Mouse (Mus musculus): ENCODE measurements around the gene S100a16.

Gene S100a16

DNA sequence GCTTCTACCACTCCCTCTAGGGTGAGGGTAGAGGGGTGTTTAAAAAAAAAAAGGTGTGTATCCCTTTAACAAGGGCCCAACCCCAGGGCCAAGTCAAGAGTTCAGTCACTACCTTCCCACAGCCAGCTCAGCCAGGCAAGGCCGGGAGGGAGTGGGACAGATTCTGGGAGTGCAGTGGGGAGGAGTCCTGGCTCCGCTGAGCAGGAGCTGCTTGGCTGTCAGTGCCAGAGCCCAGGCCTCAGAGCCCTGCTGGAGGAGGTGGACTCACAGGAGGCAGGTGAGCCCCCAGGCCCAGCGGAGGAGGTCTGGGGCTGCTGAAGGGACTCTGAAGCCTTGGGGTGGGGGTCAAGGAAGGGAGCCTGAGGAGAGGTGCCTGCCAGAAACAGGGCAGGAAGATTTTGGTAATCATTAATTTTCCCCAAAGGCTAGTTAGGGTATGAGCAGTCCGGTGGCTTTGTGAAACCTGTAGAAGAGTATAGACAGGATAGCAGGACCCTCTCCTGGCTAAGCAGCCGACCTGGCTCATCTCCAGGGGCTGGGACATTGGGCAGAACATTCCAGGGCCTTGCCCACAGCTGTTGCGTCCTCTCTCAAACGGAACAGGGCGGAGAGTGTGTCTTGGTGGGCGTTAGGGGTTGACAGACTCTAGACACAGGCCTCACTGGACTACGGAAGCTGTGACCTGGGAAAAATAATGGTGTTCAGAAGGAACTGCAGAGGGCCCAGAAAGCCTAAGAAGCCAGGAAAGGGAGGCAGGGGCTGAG is at the start of gene S100a16:
S100a16 (plus strand) TSS at position 114 of the 764 bp plus-strand sequence.
- DNase-seq: peak; percentile 51

DNA sequence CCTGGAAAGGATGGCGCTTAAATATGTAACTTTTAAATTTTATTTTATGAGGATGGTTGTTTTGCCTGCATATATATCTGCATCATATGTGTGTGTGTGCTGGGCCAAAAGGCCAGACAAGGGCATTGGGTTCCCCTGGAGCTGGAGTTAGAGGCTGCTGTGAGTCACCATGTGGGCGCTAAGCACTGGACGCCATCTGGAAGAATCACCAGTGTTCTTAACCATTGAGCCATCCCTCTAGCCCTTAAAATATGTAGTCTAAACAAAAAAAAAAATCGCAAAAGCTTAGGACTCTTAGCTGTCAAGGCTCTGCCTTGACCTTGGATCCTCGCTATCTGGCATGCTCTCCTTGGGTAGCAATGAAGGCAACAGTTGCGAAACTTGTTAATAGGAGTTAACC is 48.5 kb upstream of the S100a16 start:
- no peak for DNase-seq

DNA sequence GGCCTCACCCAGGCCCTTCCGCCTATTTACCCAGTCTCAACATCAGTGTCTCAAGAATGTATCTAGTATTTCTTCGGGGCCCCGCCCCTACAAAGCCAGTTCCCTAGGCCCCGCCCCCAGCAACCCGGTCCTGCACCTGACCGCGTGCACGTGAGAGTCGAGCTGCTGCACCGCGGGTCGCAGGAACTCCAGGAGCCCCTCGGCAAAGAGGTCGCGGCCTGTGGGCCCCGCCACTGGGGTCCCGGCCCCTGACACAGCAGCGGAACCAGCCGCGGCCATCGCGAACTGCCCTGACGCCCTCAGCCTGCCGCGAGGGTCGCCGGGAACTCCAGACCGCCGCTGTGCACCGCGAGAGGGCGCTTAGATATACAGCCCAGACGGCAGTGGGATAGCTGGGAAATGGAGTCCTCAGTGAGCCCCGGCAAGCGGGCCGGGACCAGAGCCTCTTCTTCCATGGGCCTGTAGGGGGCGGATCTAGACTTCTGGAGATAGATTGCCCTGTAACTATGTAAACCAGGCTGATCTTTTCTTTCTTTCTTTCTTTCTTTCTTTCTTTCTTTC is 46.3 kb upstream of the S100a16 start, which contains the start of gene Snapin:
Snapin (minus strand) TSS at position 338 of the 561 bp plus-strand sequence.
- DNase-seq: peak; percentile 93

DNA sequence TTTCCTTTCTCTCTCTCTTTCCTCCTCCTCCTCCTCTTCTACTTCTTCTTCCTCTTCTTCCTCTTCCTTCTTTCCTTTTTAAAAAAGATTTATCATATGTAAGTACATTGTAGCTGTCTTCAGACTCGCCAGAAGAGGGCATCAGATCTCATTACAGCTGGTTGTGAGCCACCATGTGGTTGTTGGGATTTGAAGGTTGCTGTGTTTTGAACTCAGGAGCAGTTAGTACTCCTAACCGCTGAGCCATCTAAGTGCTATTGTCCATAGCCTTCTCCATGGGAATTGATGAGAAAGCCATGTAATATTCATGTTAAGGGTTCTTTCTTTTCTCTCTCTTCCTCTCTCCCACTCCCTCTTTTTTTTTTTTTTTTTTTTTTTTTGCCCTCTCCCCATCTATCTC is 45.7 kb upstream of the S100a16 start:
- DNase-seq: no peak

DNA sequence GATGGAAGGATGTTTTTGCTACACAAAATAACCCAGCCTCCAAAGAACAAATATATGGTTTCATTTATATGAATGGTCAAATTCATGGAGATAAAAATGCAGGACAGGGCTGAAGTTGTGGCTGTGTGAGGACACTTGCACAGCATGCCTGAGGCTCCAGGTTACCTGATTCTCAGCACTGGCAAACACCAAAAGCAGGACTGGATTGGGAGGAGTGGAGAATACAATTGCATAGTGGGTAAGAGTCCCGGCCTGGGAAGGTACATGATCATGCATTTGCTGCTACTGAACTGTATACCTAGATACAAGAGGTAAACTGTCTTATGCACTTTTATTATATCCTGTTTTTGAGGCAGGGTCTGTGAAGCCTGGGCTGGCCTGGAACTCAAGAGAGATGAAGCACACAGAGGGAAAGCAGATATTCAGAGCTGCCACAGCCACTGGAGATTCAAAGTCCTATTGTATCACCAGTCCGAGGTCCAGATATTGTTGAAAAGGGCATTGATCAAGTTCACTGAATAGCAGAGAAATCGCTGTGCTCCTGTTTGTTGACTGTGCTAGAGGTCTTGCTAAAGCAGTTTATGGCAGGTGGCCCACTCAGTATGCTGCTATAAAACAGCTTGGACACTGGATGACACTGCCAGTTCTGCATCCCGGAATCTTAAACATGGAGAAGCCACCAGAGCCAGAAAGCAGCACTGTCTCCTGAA is 43.1 kb upstream of the S100a16 start:
- DNase-seq: no peak

DNA sequence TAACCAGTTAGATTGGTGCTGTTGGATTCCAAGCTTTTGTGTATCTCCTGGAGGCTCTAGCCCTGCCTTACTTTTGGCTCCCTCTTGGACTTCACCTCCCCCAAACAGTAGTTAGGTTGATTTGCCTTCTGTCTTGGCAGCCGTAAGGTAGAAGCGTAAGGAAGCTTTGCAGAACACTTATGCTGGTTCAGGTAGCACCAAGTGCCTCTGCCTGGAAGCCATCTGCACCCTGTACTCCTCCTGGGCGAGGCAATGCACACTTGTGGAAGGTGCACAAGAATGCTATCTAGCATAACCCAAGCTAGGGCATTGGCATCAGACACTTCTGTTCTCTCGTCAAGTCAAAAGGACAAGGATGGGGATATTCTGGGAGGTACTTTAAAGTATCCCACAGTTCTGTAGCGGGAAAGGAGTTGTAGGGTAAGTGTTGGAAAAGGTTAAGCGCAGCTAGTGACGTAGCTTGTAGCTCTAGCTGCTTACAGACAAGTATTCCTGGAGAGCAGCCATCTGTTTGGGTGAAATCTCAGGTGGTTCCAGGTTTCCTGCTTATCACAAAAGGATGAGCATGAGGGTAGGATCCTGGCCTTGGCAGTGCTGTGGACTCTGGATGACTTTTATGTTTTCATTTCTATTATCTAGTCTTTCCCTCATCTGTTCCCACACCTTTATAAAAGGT is 41.1 kb upstream of the S100a16 start:
- DNase-seq: no peak

DNA sequence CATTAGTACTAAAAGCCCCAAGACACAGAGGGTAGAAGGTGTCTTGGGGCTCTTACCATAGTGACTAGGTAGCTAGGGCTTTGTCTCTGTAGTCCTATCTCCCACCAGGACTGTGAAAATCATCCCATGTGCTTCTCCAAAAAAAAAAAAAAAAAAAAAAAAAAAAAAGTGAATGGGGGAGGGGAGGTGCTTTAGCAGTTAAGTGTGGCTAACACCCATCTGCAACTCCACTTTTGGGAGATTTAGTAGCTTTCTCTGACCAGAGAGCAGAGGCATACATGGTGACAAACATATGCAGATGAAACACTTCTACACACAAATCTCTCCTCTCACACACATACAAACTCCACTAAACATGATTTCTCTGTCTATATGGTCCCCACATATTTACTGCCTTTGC is 39.5 kb upstream of the S100a16 start:
- no peak for DNase-seq

DNA sequence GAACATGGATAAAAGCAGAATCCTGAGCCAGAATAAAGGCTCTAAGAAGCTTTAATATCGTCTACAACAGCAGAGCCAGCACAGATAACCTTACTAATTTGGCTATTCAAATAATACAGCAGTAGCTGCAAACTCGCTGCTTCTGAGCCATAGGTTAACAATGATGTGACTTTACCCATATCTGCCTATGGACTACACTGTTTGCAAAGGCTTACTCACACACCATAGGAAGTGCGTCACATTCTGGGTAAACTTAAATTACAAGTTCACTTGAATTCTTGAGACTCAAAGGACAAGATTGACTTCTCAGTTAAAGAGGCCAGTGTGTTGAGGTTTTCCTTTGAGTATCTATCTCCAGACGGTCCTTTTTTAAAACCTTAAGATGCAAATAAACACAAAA is 33.6 kb upstream of the S100a16 start:
- DNase-seq: no peak

DNA sequence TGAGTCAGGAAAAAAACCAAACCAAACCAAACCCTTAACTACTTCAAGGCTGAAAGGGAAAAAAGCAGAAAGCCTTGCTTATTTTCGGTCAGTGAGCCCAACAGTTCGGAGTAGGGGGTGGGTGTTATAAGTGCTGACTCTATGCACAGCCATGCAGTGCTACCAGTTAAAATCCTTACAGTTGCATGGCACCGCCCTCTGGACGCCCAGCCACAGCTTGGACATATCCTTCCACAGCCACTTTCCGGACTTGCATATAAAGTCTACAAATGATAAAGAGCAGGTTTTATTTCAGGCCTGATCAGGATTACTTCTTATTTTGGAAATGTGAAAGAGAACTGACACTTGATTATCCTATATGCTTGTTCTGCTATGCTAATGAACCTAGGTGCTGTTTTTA is 31.8 kb upstream of the S100a16 start:
- no peak for DNase-seq

DNA sequence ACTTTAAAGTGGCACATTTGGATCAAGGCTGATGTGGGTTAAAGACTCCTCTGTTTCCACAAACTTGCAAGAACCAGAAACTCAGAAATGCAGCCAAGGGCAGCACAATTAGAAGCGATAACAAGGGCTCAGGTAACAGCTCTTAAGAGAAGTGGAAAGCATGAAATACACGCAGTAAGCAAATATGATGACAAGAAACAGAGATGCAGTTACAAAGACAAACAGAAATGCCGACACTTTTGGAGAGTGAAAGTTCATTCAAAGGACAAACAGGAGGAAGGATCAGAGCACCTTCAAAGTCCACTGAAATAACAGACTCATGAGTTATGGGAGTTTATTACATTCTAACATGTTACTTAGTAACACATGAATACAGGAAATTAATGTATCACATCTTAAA is 30.7 kb upstream of the S100a16 start:
- no peak for DNase-seq

DNA sequence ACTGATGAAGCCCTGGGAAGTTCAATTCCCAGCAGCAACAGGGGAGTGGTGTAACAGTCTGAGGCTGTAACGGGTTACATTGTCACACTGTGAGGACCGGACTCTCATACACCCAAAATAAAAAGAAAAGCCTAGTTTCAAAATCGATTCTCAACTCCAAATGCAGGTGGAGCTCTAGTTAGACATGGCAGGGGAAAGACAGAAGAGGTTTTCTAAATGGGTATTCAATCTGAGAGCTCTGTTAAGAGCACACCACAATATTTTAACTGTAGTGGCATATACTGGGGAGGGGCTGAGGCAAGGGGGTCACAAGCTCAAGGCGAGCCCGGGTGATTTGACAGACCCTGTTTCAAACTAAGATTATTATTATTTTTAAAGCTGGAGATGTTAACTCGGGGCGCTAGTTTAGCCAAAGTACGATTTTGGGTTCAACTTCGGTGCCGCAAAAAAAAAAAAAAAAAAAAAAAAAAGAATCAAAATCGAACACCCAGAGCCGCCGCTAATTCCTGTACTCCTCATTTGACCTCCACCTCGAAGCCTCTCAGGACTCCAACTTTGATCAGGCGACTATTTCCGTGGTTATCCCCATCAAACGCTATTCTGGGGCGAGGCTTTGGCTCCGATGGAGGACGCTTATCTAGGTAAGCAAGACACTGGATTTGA is 28.6 kb upstream of the S100a16 start:
- DNase-seq: no peak

DNA sequence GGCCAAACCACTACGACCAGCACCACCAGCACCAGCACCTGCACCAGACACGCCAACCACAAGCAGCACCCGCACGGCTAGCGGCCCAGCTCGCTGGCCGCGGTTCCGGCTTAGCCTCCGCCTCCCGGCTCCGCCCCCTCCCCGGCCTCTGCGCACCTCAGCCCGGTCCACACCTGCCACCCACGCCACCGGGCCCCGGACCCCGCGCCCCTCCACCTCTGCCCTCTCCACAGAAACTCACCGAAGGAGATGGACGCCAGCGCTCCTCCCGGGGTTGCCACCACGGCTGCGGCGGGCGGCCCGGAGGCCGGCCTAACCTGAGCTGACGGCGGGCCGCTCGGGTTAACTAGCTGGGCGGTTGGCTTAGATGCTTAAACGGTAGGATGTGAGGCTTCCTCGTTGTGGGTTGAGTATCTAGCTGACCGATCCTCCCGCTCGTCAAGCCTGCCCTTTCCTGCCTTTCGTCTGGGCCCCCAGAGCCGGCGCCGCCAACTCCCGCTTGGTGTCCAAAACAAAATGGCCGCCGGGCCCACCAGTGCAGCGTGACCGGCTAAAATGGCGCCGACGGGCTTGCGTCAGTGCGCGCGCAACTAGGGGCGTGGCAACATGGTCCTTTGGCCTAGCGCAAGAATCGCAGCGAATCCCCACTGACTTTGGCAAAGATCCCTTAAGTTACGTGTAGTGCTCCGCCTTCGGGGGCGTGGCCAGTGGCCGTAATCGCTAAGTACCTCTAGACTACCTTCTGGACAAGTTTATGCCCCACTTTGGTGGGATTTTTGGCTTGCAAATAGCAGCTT is 27.9 kb upstream of the S100a16 start, which contains the start of gene Chtop:
Chtop (minus strand) TSS at position 549 of the 797 bp plus-strand sequence.
- DNase-seq: peak; percentile 99

DNA sequence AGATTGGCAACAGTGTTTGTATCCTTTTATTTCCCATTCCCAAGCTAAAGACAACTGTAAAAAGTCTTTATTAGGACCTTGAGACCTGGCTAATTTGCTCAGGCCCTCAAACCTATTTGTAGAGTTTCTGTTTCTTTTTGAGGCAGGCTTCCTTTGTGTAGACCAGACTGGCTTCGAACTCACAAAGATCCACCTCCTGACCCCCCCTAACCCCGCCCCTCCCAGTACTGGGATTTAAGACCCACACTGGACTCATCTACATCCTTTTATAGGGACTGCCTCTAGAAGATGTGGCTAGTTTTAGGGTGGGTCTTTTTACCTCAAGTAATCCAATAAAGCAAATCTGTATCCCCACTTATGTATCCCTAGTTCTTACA is 27.3 kb upstream of the S100a16 start:
- no peak for DNase-seq

DNA sequence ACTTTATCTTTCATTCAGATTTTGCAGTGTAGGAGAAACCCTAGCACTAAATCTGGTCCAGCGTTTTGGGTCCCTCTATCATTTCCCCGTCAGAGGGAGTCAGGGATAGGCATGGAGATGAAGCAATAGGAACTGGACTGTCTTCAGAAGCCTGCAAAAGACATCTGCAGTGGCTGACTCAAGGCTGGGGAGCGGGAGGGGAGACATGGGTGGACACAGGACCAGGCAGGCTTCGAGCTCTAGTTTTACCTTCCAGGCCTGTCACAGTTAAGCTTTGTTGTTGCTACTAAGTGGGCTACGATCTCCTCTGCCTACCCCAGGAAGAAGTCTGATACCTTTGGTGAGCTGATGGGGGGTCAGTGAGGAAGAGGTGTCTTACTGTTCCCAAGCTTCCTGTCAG is 24.8 kb upstream of the S100a16 start:
- no peak for DNase-seq

DNA sequence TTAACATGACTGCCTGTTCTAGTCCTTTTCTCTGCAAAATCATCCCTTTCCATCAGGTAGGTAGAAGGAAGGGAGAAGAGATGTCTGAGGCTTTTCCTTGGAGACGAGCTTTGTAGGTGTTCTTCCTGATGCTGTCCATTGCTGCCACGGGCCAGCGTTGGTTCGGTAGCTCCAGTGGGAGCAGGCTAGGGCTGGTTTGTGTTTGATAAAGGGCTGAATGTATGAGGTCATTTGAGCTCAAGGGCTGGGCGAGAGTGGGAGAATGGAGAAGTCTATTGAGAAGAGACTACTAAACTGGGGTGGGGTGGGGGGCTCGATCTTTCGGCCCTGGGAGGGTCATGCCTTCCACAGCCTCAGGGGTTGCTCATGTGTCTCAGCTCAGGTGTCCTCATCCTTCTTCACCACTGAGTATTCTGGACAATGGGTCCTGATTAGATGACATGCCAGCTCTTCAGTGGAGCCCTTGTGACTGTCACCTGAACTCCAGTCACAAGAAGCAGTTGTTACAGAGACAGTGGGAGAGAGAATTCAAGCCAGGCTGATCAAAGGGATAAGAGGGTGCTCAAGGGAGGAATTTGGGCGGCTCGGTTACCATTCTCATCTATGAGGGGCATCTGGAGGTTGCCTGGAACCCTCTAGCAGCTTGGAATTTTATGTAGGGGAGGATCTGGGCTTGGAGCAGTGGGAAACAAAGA is 24.0 kb upstream of the S100a16 start:
- no peak for DNase-seq

DNA sequence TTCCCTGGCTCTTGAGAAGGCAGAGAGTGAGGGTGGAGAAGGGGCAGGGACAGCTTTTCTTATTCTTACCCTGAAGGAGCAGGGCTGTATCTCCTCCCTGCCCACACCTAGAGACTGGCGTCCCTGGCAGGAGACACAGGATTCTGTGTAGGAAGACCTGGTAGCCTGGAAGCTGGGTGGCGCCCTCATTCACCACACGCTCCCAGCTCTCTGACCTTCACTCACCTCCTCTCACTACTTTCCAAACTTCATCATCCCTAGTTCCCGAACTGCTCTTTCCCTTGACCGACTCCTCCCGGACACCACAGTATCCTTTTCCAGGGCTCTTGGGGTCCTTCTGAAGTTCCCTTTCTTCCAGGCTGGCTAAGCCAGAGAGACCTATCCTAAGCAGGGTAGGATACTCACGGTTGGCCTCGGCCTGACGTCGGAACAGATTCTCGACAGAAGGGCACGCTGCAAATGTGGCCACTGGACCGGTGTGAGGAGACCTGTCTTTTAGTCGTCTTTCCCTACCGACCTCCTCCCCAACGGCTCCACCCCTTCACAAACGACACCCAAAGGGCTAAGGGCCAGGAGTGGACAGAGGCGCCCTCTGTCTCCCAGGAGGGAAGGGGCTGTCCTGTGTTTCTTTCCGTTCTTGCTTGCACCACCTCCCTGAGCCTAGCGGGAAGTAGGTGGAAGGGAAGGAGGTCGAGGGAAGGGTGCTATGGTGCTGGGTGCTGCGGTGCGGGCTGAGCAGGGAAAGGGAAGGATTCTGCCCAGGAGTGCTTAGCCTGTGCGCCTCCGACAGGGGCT is 23.1 kb upstream of the S100a16 start, which contains the start of the genes S100a1 and S100a13:
S100a1 (minus strand) TSS at position 597 of the 795 bp plus-strand sequence.
S100a13 (plus strand) TSS at position 640 of the 795 bp plus-strand sequence.
- no peak for DNase-seq

DNA sequence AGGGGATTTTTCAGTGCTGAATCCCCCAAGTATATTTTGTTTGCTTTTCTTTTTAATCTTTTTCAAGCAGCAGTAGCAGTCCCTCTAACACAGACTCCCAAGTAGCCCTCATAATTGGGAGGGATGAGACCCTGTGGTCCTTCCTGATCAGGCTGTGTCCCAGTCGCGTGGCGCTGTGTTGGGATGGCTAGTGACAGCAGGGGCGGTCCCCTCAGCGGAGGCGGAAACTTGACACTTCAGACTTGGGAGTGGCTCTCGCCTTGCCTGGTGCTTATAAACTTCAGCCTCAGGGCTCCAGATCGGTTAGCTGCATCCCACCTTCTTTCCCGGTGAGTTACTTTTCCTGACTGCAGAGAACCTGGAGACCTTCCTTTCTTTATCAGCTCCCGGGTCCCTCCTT is 22.4 kb upstream of the S100a16 start:
- no peak for DNase-seq

DNA sequence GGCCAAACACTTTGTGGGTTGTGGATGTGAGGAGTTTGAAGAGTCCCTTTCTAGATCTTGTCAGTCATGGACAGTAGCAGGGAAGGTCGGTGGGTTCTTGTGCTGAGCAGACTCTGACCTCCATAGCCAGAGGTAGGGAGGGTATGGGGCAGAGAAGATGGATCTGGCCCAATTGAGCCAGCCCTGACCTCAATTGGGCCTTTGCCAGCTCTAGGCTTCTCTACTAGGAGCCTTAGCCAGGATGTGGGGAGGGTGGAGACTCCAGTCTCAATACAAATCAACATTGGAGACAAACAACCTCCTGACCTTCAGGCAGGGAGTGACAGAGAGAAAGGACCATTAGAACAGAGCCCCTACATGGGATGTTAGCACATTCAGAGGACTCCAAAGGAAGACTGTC is 21.8 kb upstream of the S100a16 start:
- no peak for DNase-seq

DNA sequence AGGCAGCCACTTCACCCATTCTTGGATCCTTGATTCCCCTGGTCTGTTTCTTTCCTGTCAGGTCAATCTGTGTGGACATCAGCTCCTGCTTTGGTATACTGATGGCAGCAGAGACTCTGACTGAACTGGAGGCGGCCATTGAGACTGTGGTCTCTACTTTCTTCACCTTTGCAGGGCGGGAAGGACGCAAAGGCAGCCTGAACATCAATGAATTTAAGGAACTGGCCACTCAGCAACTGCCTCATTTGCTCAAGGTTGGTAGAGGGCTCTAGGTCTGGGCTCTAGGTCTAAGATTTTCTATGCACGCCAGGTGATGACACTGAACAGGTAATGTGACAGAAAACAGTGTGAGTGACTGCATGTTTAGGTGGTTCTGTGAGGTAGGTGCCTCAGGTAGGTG is 21.3 kb upstream of the S100a16 start:
- DNase-seq: no peak

DNA sequence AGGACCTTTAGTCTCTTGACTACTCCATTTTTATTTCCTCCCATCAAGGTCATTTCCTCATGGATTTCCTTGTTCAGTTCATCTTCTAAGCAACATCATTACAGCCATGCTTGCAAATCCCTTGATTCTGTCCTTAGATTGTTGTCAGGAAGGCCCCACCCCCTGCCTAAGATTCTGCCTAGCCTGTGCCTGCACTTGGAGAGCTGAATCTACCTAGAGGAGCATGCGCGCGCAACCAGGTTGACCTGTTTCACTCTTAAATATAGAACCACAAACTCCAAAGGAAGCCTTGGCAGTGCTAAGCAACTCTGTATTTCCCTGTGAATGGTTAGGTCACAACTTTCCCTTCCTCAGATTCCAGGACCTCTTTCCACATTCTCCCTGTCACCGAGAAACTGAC is 19.3 kb upstream of the S100a16 start:
- DNase-seq: no peak
